Mouse (Mus musculus) hindbrain, embryonic 15.5 days (tissue): Measurements from ENCODE around the gene Txnl4b. TPM values are rescaled to one million over a fixed set of nuclear protein-coding genes. Genes with fewer than 3 reads are reported as not detected.
A peak's percentile ranks its signal among the peaks of the same experiment; 100 is the strongest.

Source experiments
- ATAC-seq: fragments of 200-750 bp; cut with Nextera tagmentation; 2 replicates; pipeline ENCODE4 v1.8.0; 2017; ENCODE audit warnings: low read depth, moderate number of reproducible peaks, moderate TSS enrichment; ENCODE audit not compliant: low FRiP score
- H3K27ac ChIP-seq: fragments of 300-500 bp; sonication (generic); replicated peaks from 2 replicates; pipeline ENCODE4 v1.5.1; 2015; ENCODE audit warnings: mild to moderate bottlenecking, inconsistent platforms
- H3K27me3 ChIP-seq: fragments of 300-500 bp; sonication (generic); 2 replicates; pipeline ENCODE4 v1.6.1; 2015; ENCODE audit warnings: control low read depth, inconsistent platforms
- H3K36me3 ChIP-seq: fragments of 300-500 bp; sonication (generic); 2 replicates; pipeline ENCODE4 v1.6.1; 2015; ENCODE audit warnings: control low read depth, inconsistent platforms
- H3K4me1 ChIP-seq: fragments of 300-500 bp; sonication (generic); replicated peaks from 2 replicates; pipeline ENCODE4 v1.6.1; 2015; ENCODE audit warnings: control low read depth, inconsistent platforms
- H3K4me2 ChIP-seq: fragments of 300-500 bp; sonication (generic); 2 replicates; pipeline ENCODE4 v1.6.1; 2015; ENCODE audit warnings: moderate library complexity, mild to moderate bottlenecking, inconsistent platforms
- H3K4me3 ChIP-seq: fragments of 300-500 bp; sonication (generic); 2 replicates; pipeline ENCODE4 v1.5.1; 2015; ENCODE audit warnings: mild to moderate bottlenecking, inconsistent platforms
- H3K9ac ChIP-seq: fragments of 300-500 bp; sonication (generic); 2 replicates; pipeline ENCODE4 v1.6.1; 2015; ENCODE audit warnings: inconsistent platforms
- H3K9me3 ChIP-seq: fragments of 300-500 bp; sonication (generic); 2 replicates; pipeline ENCODE4 v1.6.1; 2016; ENCODE audit warnings: control low read depth, inconsistent platforms
- WGBS: fragments of 180-500 bp; shearing (Covaris S2); methylation state at CpG from one replicate; pipeline ENCODE4 v1.1.7; 2015; 5-methylcytosine and 5-hydroxymethylcytosine counted together
- polyA plus RNA-seq: library from polyadenylated mRNA; unstranded; fragments of >200 nt; fragmentation: Nextera tagmentation; extraction: Ambion mirVana; gene quantifications from 2 replicates; pipeline ENCODE4 v1.2.1, GENCODE M21; 2015

The Txnl4b gene
- polyA plus RNA-seq, 1 experiment from 2014 or later: 28.7 TPM

DNA sequence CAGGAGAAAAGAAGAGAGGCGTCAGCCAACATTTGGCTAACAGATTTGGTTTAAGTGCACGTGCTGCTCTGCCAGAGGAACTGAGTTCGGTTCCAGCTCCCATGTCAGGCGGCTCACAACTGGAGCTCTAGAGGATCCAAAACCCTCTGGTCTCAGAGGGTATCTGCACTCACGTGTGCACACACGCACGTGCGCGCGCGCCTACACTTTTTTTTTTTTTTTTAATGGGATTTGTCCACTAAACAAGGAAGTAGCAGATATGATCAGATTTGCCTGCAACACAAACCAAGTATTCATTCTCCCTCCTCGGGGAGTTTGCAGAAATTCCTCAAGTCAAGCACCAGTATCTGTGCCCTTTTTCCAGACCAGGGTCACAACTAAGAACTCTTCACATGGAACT is 42.0 kb downstream of the Txnl4b start:
- Histone ChIP-seq H3K27ac (peak overlapping the region; percentile 90; the same call in 1 of the 2 replicates), H3K9me3 (no peaks in the 10 kb centered on the region), H3K4me3 (peak overlapping the region; percentile 56), H3K4me2 (peak overlapping the region; percentile 77), H3K4me1 (peaks cover 13% of the 10 kb centered on the region), H3K9ac (peak overlapping the region; percentile 50), H3K27me3 (no peaks in the 10 kb centered on the region), H3K36me3 (peaks cover 5% of the 10 kb centered on the region; the same call in 1 of the 2 replicates)
- no peak for ATAC-seq
- WGBS: 10% methylated on average over 12 of the region's 12 CpGs

DNA sequence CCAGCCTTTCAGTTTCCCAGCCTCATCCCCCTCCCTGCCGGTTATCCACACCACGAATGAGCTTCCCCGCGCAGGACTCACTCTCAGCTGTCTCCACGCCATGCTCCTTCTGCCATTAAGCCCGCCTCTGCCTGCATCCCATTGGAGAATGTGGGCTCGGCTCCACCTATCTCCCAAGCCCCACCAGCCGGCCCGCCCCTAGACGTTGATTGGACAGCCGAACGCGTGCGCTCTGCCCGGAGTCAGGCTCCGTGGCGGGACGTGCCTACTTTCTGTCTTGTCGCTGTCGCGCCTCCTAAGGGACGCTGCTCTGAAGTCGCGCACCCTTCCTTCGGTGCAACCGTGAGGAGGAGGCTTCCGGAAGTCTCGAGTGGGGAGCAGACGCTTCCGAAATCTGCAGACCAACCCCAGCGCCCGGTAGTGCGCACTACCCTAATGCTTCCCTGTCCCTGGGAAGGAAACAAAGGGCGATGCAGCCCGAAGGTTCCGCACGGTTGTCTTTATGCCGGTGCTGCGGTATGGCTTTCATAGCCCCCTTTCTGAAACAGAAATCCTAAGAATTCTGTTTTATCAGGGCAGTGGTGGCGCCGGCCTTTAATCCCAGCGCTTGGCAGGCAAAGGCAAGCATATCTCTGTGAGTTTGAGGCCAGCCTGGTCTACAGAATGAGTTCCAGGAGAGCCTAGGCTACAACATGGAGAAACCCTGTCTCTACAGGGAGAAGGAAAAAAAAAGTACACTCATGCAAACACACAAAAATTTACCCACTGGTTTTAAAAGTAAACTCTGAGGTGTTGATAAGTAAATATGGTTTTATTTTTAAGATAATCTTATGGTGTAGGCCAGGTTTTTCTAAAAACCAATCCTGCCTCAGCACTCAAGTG is 42.8 kb downstream of the Txnl4b start, which contains the start of gene Dhodh:
TSS of gene Dhodh (minus strand) at position 403 of the 882 bp plus-strand sequence.
- WGBS: 0% methylated on average over 42 of the region's 42 CpGs
- H3K36me3 ChIP-seq: peaks cover 5% of the 10 kb centered on the region; the same call in 1 of the 2 replicates
- H3K27ac ChIP-seq: peak within 1 kb of the TSS; percentile 90
- H3K27me3 ChIP-seq: no peaks in the 10 kb centered on the region
- peaks cover 13% of the 10 kb centered on the region for H3K4me1 ChIP-seq
- peak; percentile 100 for ATAC-seq
- peak within 1 kb of the TSS; percentile 56 for H3K4me3 ChIP-seq
- peak within 1 kb of the TSS; percentile 63 for H3K9ac ChIP-seq
- peak within 1 kb of the TSS; percentile 77 for H3K4me2 ChIP-seq
- no peaks in the 10 kb centered on the region for H3K9me3 ChIP-seq

DNA sequence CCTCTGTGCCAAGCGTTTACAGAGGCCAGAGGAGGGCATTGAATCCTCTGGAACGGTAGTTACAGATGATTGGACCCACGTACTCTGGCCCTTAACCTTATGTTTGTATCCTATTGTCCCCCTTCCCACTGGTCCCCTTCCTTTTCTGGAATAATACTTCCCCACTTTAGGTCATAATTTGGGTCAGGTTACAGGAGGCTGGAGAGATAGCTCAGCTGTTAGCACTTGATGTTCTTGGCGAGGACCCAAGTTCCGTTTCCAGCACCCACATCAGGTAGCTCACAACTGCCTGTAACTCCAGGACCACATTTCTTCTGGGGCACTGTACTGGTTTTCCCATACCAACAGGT is 43.4 kb downstream of the Txnl4b start:
- H3K9ac ChIP-seq: peak overlapping the region; percentile 63
- H3K4me3 ChIP-seq: peak overlapping the region; percentile 56
- ATAC-seq: no peak
- 25% methylated on average over 5 of the region's 5 CpGs for WGBS
- H3K9me3 ChIP-seq: no peaks in the 10 kb centered on the region
- peak overlapping the region; percentile 77 for H3K4me2 ChIP-seq
- H3K36me3 ChIP-seq: peaks cover 4% of the 10 kb centered on the region; the same call in 1 of the 2 replicates
- peaks cover 13% of the 10 kb centered on the region for H3K4me1 ChIP-seq
- no peaks in the 10 kb centered on the region for H3K27me3 ChIP-seq
- peak overlapping the region; percentile 90 for H3K27ac ChIP-seq

DNA sequence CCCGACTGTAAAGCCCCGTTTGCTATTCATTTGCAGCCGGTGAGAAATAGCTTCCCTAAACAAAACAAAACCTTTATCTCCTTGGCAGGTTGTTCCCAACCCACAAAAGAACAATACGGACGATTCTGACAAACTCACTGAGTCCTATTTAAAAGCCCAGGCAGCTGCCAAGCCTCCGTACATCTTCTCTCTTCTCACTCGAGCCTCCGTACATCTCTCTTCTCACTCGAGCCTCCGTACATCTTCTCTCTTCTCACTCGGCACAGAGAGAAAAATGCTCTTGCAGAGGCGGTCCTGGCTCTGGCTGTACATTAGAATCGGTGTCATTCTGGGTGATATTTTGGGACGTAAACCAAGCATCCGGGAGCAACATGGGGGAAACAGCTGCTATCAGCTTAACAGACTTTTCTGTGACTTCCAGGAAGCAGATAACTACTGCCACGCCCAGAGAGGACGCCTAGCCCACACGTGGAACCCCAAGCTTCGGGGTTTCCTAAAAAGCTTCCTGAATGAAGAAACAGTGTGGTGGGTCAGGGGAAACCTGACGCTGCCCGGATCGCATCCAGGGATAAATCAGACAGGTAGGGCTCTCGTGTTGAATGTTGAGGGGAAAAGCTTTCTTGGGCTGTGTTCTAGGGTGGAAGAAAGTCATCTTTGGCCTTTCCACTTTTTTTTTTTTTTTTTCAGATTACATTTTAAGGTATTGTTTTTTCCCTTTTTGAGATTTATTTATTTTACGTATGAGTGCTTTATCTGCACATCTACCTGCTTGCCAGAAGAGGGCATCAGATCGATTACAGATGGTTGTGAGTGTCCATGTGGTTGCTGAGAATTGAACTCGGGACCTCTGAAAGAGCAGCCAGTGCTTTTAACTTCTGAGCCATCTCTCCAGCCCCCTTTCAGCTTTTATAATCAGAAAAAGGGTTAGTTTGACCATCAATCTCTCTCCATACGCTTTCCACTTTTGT is 48.8 kb downstream of the Txnl4b start, which contains the start of gene Pkd1l3:
TSS of gene Pkd1l3 (plus strand) at position 275 of the 968 bp plus-strand sequence.
- Histone ChIP-seq H3K27me3 (no peaks in the 10 kb centered on the region), H3K4me2 (peak within 1 kb of the TSS; percentile 19; the same call in 1 of the 2 replicates), H3K4me3 (no peak within 1 kb of the TSS), H3K9me3 (no peaks in the 10 kb centered on the region), H3K9ac (no peak within 1 kb of the TSS), H3K4me1 (no peaks in the 10 kb centered on the region; the same call in 1 of the 2 replicates), H3K27ac (no peak within 1 kb of the TSS), H3K36me3 (no peaks in the 10 kb centered on the region)
- ATAC-seq: no peak
- WGBS: 59% methylated on average over 27 of the region's 27 CpGs

DNA sequence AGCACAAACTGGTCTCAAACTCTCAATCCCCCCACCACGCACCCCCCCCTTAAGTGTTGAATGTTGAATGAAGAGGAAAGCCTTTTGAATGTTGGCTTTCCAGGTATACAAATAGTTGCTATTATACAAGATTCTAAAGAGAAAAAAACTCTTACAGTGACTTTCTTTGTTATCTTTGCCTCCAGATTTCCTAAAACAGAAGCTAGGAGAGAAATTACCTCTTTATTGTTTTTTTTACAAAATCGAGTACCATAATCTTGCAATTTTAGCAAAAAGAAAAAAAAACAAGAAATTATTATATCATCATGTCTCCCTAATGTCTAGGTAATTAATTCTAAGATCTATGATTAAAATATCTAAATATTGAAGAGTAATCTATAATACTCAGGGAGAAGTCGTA is 49.9 kb downstream of the Txnl4b start:
- no peaks in the 10 kb centered on the region for H3K9me3 ChIP-seq
- no peak overlapping the region for H3K4me3 ChIP-seq
- H3K4me2 ChIP-seq: no peak overlapping the region
- no peak for ATAC-seq
- no peak overlapping the region for H3K27ac ChIP-seq
- no peak overlapping the region for H3K9ac ChIP-seq
- no peaks in the 10 kb centered on the region for H3K27me3 ChIP-seq
- 94% methylated on average over 3 of the region's 3 CpGs for WGBS
- H3K4me1 ChIP-seq: no peaks in the 10 kb centered on the region
- no peaks in the 10 kb centered on the region for H3K36me3 ChIP-seq

Other genes with a start within 250 kb of the Txnl4b start
- gene Pmfbp1, start 71.9 kb upstream of the Txnl4b start, polyA plus RNA-seq: 2.1 TPM in 2 replicates
- gene Dhx38, start within 50 bp of the Txnl4b start, polyA plus RNA-seq: 17.2 and 17.4 TPM in 2 replicates
- gene Hp, start 13.3 kb downstream of the Txnl4b start, polyA plus RNA-seq: 0.51 and 0.93 TPM in 2 replicates
- gene Dhodh, start 42.8 kb downstream of the Txnl4b start, polyA plus RNA-seq: 30.5 and 31.1 TPM in 2 replicates
- 0.14 and 0.21 TPM in 2 replicates for gene Pkd1l3, start 48.6 kb downstream of the Txnl4b start, polyA plus RNA-seq
- gene Ist1, start 127.4 kb downstream of the Txnl4b start, polyA plus RNA-seq: 145 and 148 TPM in 2 replicates
- gene Zfp821, start 139.7 kb downstream of the Txnl4b start, polyA plus RNA-seq: 69.5 and 71.3 TPM in 2 replicates
- gene Atxn1l, start 171.8 kb downstream of the Txnl4b start, polyA plus RNA-seq: 3.8 and 4.1 TPM in 2 replicates
- gene Ap1g1, start 212.7 kb downstream of the Txnl4b start, polyA plus RNA-seq: 46.8 and 50.4 TPM in 2 replicates